Mouse (Mus musculus): ENCODE results near the gene Sash1. TPM values are rescaled to one million over a fixed set of nuclear protein-coding genes. Genes with fewer than 3 reads are reported as not detected.

Sash1 gene
- total RNA-seq, 2 experiments from 2014 or later = 50.2 to 50.5 TPM

GRCm38 (mm10) chr10:8866062-8866642 is 19.7 kb downstream of the Sash1 start:
- intact Hi-C loops (cut with DNase I) = no loop called here
- DNase-seq (ENCODE audit: low spot score in 2 of 2) = no peak

GRCm38 (mm10) chr10:8860655-8861054 is 25.2 kb downstream of the Sash1 start:
- intact Hi-C loops (cut with DNase I) = no loop called here
- no peak for DNase-seq (ENCODE audit: low spot score in 2 of 2)

GRCm38 (mm10) chr10:8858718-8859117 is 27.2 kb downstream of the Sash1 start:
- intact Hi-C loops (cut with DNase I) = no loop called here
- DNase-seq (ENCODE audit: low spot score in 2 of 2) = no peak

GRCm38 (mm10) chr10:8856942-8857341 is 28.9 kb downstream of the Sash1 start:
- intact Hi-C loops (cut with DNase I) = no loop called here
- no peak for DNase-seq (ENCODE audit: low spot score in 2 of 2)

- intact Hi-C loops (cut with DNase I) = no loop called here
- DNase-seq (ENCODE audit: low spot score in 2 of 2) = no peak
Measured at GRCm38 (mm10) chr10:8853326-8853725, 32.5 kb downstream of the Sash1 start.

GRCm38 (mm10) chr10:8851625-8852024 is 34.2 kb downstream of the Sash1 start:
- intact Hi-C loops (cut with DNase I) = no loop called here
- no peak for DNase-seq (ENCODE audit: low spot score in 2 of 2)

GRCm38 (mm10) chr10:8847974-8848373 is 37.9 kb downstream of the Sash1 start:
- intact Hi-C loops (cut with DNase I) = no loop called here

GRCm38 (mm10) chr10:8846258-8846657 is 39.6 kb downstream of the Sash1 start:
- no peak for DNase-seq (ENCODE audit: low spot score in 2 of 2)
- intact Hi-C loops (cut with DNase I) = no loop called here

More at GRCm38 (mm10) chr10:8847974-8848373, 37.9 kb downstream of the Sash1 start:
- no peak for DNase-seq (ENCODE audit: low spot score in 2 of 2)

- intact Hi-C loops (cut with DNase I) = no loop called here
- no peak for DNase-seq (ENCODE audit: low spot score in 2 of 2)
Measured at GRCm38 (mm10) chr10:8845230-8845770, 40.6 kb downstream of the Sash1 start.

- no peak for DNase-seq (ENCODE audit: low spot score in 2 of 2)
- intact Hi-C loops (cut with DNase I) = no loop called here
Measured at GRCm38 (mm10) chr10:8839956-8840355, 45.9 kb downstream of the Sash1 start.

GRCm38 (mm10) chr10:8833816-8834464 is 51.9 kb downstream of the Sash1 start:
- intact Hi-C loops (cut with DNase I) = no loop called here
- peak in 1 of 2 experiments; percentile 36 for DNase-seq (ENCODE audit: low spot score in 2 of 2)

GRCm38 (mm10) chr10:8826303-8826702 is 59.6 kb downstream of the Sash1 start:
- intact Hi-C loops (cut with DNase I) = no loop called here

GRCm38 (mm10) chr10:8825874-8826273 is 60.0 kb downstream of the Sash1 start:
- intact Hi-C loops (cut with DNase I) = no loop called here
- no peak for DNase-seq (ENCODE audit: low spot score in 2 of 2)

More at GRCm38 (mm10) chr10:8826303-8826702, 59.6 kb downstream of the Sash1 start:
- no peak for DNase-seq (ENCODE audit: low spot score in 2 of 2)

GRCm38 (mm10) chr10:8818066-8818465 is 67.8 kb downstream of the Sash1 start:
- intact Hi-C loops (cut with DNase I) = no loop called here
- DNase-seq (ENCODE audit: low spot score in 2 of 2) = no peak

GRCm38 (mm10) chr10:8813984-8814578 is 71.8 kb downstream of the Sash1 start:
- intact Hi-C loops (cut with DNase I) = no loop called here
- no peak for DNase-seq (ENCODE audit: low spot score in 2 of 2)

GRCm38 (mm10) chr10:8813259-8813658 is 72.6 kb downstream of the Sash1 start:
- peak in 1 of 2 experiments; percentile 25 for DNase-seq (ENCODE audit: low spot score in 2 of 2)
- intact Hi-C loops (cut with DNase I) = no loop called here

GRCm38 (mm10) chr10:8812807-8813206 is 73.1 kb downstream of the Sash1 start:
- no peak for DNase-seq (ENCODE audit: low spot score in 2 of 2)
- intact Hi-C loops (cut with DNase I) = no loop called here

- intact Hi-C loops (cut with DNase I) = no loop called here
- DNase-seq (ENCODE audit: low spot score in 2 of 2) = no peak
Measured at GRCm38 (mm10) chr10:8811261-8812039, 74.4 kb downstream of the Sash1 start.

- intact Hi-C loops (cut with DNase I) = no loop called here
- no peak for DNase-seq (ENCODE audit: low spot score in 2 of 2)
Measured at GRCm38 (mm10) chr10:8810496-8810895, 75.4 kb downstream of the Sash1 start.

- no peak for DNase-seq (ENCODE audit: low spot score in 2 of 2)
- intact Hi-C loops (cut with DNase I) = no loop called here
Measured at GRCm38 (mm10) chr10:8808383-8808782, 77.5 kb downstream of the Sash1 start.
